Comparison of ENCODE assay signal across 29 mouse cellular contexts in the genomic region with DNA sequence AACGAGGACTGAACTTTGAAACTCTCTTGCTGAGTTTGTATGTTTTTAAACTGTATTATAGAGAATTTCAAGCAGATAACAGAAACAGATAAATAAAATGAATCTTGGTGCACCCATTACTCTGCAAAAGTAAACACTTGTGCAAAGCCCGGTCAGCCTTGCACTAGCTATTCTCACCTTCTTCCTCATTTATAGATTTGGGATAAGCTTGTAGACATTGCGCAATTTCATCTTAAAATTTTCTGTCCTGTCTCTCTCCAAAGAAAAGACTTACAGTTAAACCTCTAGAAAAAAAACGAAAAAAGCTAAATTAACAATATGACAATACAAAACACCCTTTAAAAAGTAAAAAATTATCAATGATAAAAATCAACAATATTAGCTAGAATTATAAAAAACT.
"Had no signal": no experiment of that assay in that cellular context is flagged by ENCODE, and none has a peak within 500 bp of the region (broad histone marks: within the 10 kb centered on the region; RNA-seq: fewer than 3 reads in every experiment).

No protein-coding gene starts in this region.

- H3K4me3 ChIP-seq: embryonic facial prominence, embryonic 10.5 days; embryonic facial prominence, embryonic 12.5 days; embryonic facial prominence, embryonic 13.5 days; embryonic facial prominence, embryonic 15.5 days; erythroblast, embryonic 14.5 days; forebrain, embryonic 10.5 days; forebrain, embryonic 12.5 days; forebrain, embryonic 13.5 days; forebrain, embryonic 15.5 days; gastrocnemius, adult 2 months; heart, adult 2 months had no signal

- ATAC-seq: forebrain, embryonic 13.5 days; forebrain, embryonic 14.5 days; forebrain, embryonic 15.5 days; forebrain, embryonic 16.5 days; forebrain, postnatal 0 days had no signal

- H3K4me1 ChIP-seq: embryonic facial prominence, embryonic 10.5 days; embryonic facial prominence, embryonic 12.5 days; embryonic facial prominence, embryonic 13.5 days; embryonic facial prominence, embryonic 15.5 days; forebrain, embryonic 10.5 days; forebrain, embryonic 12.5 days; forebrain, embryonic 13.5 days; forebrain, embryonic 15.5 days had no signal

- H3K9ac ChIP-seq: embryonic facial prominence, embryonic 12.5 days; embryonic facial prominence, embryonic 13.5 days; embryonic facial prominence, embryonic 15.5 days; forebrain, embryonic 12.5 days; forebrain, embryonic 13.5 days; forebrain, embryonic 15.5 days; forebrain, postnatal 0 days had no signal

- DNase-seq: cerebellum, adult 2 months; cerebellum, adult 8-10 months; cerebellum, adult 9-10 months; cerebellum, adult 9-11 months; cerebellum, postnatal 10 days; cerebellum, postnatal 14 days; cerebellum, postnatal 25 days; cerebellum, postnatal 36 days; embryo, embryonic 11 days; forebrain, postnatal 0 days; gastrocnemius, adult 2 months; gastrocnemius, postnatal 10 days; gastrocnemius, postnatal 14 days; gastrocnemius, postnatal 25 days; gastrocnemius, postnatal 36 days; heart, adult 11 months; heart, adult 18-20 months; heart, adult 2 months had no signal

- H3K27me3 ChIP-seq: embryonic facial prominence, embryonic 12.5 days; embryonic facial prominence, embryonic 13.5 days; embryonic facial prominence, embryonic 15.5 days; forebrain, embryonic 12.5 days; forebrain, embryonic 13.5 days; forebrain, embryonic 15.5 days had no signal

- H3K4me2 ChIP-seq: embryonic facial prominence, embryonic 12.5 days; embryonic facial prominence, embryonic 13.5 days; embryonic facial prominence, embryonic 15.5 days; forebrain, embryonic 12.5 days; forebrain, embryonic 13.5 days; forebrain, embryonic 15.5 days had no signal

- H3K9me3 ChIP-seq: embryonic facial prominence, embryonic 10.5 days; embryonic facial prominence, embryonic 12.5 days; embryonic facial prominence, embryonic 13.5 days; embryonic facial prominence, embryonic 15.5 days; forebrain, embryonic 10.5 days; forebrain, embryonic 12.5 days; forebrain, embryonic 13.5 days; forebrain, embryonic 15.5 days had no signal

- H3K36me3 ChIP-seq: embryonic facial prominence, embryonic 10.5 days; embryonic facial prominence, embryonic 12.5 days; embryonic facial prominence, embryonic 13.5 days; embryonic facial prominence, embryonic 15.5 days; forebrain, embryonic 10.5 days; forebrain, embryonic 12.5 days; forebrain, embryonic 15.5 days had no signal

- H3K27ac ChIP-seq: embryonic facial prominence, embryonic 10.5 days; embryonic facial prominence, embryonic 12.5 days; embryonic facial prominence, embryonic 13.5 days; embryonic facial prominence, embryonic 15.5 days; forebrain, embryonic 10.5 days; forebrain, embryonic 12.5 days; forebrain, embryonic 13.5 days; forebrain, embryonic 15.5 days; gastrocnemius, adult 2 months; heart, adult 2 months had no signal
